Mouse (Mus musculus) heart, adult 2 months (tissue): Measurements from ENCODE around the gene Cpne5.

ENCODE experiments used
- CTCF ChIP-seq: fragments of 200-600 bp; IDR thresholded peaks from 2 replicates; pipeline ENCODE4 v1.8.1; 2022; ENCODE audit warnings: antibody characterized with exemption, mild to moderate bottlenecking, moderate library complexity
- EP300 ChIP-seq: fragments of 200-500 bp; IDR thresholded peaks from 2 replicates; pipeline ENCODE4 v1.6.1; 2011; ENCODE audit warnings: low read depth, low read length, control low read depth; ENCODE audit not compliant: insufficient read depth

DNA sequence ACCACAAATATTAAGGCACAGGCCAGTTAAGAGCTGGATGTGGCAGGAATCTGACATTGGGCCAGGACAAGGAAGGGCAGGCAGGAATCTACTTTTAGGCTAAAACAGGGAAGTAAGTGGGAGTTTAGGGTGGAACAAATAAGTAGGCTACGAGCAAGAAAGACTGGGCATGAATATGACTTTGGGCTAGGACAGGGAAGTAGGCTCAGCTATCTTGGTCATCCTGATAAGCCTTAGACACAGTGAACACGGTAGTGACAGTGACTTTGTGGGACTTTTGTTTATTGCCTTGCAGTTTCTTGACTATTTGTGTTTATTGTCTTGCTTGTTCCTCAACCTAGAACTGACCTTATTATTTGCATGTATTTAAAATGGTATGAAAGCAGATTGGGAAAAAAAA lies 15.3 kb upstream of the Cpne5 start:
- TF ChIP-seq CTCF (no peak), EP300 (no peak)
